ENCODE assay signal across 13 mouse cellular contexts in genomic region chr12:4158179-4158578, GRCm38 (mm10).
"Had no signal": no experiment of that assay in that cellular context is flagged by ENCODE, and none has a peak within 500 bp of the region (broad histone marks: within the 10 kb centered on the region; RNA-seq: fewer than 3 reads in every experiment).

No protein-coding gene starts in this region.

- ATAC-seq: midbrain, embryonic 16.5 days had no signal

- H3K27me3 ChIP-seq: limb, embryonic 12.5 days; midbrain, embryonic 12.5 days had no signal

- H3K36me3 ChIP-seq: limb, embryonic 12.5 days; midbrain, embryonic 12.5 days had no signal

- DNase-seq: kidney, adult 8-10 months; kidney, postnatal 36 days; layer of hippocampus, adult 9-11 months; liver; lung, adult 18-20 months; right cerebral cortex, postnatal 14 days; thymus, adult 18-20 months; thymus, postnatal 14 days had no signal

- H3K4me2 ChIP-seq: limb, embryonic 12.5 days; midbrain, embryonic 12.5 days had no signal

- H3K27ac ChIP-seq: kidney, postnatal 0 days; limb, embryonic 12.5 days; liver, embryonic 14.5 days; midbrain, embryonic 12.5 days had no signal

- H3K9me3 ChIP-seq: limb, embryonic 12.5 days; midbrain, embryonic 12.5 days had no signal

- H3K4me1 ChIP-seq: midbrain, embryonic 12.5 days had no signal

- H3K9ac ChIP-seq: limb, embryonic 12.5 days; liver, embryonic 14.5 days; midbrain, embryonic 12.5 days had no signal

- H3K4me3 ChIP-seq: limb, embryonic 12.5 days; midbrain, embryonic 12.5 days had no signal
